ENCODE assay signal across 8 mouse cellular contexts in the genomic region with DNA sequence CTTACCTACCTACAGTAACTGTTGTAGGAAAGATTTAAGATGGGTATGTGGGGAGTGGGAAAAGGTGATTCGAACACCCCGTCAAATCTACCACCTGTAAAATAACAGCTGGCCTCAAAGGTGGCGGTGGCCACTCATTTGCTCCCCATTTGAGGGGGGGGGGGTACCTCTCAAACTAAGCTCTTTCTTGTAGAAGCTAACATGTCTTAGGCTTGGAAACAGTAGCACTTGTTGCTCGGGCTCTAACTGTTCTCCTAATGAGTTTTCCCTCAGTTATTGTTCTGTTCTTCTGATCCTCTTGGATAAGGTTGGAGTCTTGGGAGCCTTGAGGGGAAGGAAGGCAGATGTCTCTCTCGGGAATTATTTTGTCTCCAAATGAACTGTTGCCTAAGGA. TPM values are rescaled to one million over a fixed set of nuclear protein-coding genes. Genes with fewer than 3 reads are reported as not detected.
DNase-seq lines count a peak whose midpoint lies in the region; ATAC-seq and TF ChIP-seq lines count a peak whose summit lies in the region.

No protein-coding gene starts in this region.

- no peak for TF ChIP-seq CTCF in heart, postnatal 0 days (IDR thresholded peaks at IDR 0.05; ENCODE audit: low read depth)
- no peak for TF ChIP-seq CTCF in bone marrow, adult 2 months (IDR thresholded peaks at IDR 0.05; ENCODE audit: control insufficient read depth, insufficient read depth, low read length)

- peak overlapping the region; percentile 61 for H3K4me3 ChIP-seq in heart, postnatal 0 days (ENCODE audit: low read depth, low read length)
- H3K4me3 ChIP-seq in bone marrow, adult 2 months (replicated peaks; ENCODE audit: control insufficient read depth, low read depth, low read length) = peak overlapping the region; percentile 45
- H3K4me3 ChIP-seq in hindbrain, embryonic 15.5 days = peak overlapping the region; percentile 38
- peak overlapping the region; percentile 35 for H3K4me3 ChIP-seq in myocyte

- no peak for TF ChIP-seq POLR2A in bone marrow, adult 2 months (IDR thresholded peaks at IDR 0.05; ENCODE audit: borderline replicate concordance, control insufficient read depth, low read depth, low read length)
- TF ChIP-seq POLR2A in myocyte (IDR thresholded peaks at IDR 0.05; ENCODE audit: insufficient read length, low read depth) = no peak

- 4% methylated on average over 5 of the region's 5 CpGs for WGBS in heart, postnatal 0 days
- 0% methylated on average over 5 of the region's 5 CpGs for WGBS in bone marrow, adult 2 months
- 15% methylated on average over 5 of the region's 5 CpGs for WGBS in hindbrain, embryonic 15.5 days

- peak overlapping the region; percentile 90 for H3K27ac ChIP-seq in heart, postnatal 0 days (ENCODE audit: low read depth)
- peak overlapping the region; percentile 20; the same call in 1 of the 2 replicates for H3K27ac ChIP-seq in bone marrow, adult 2 months (ENCODE audit: control insufficient read depth, insufficient read depth, low read depth, low read length, poor library complexity)
- H3K27ac ChIP-seq in hindbrain, embryonic 15.5 days (replicated peaks) = 0 out of 2 replicates have a peak overlapping the region, but pooled peaks have one; percentile 4

- no peaks in the 10 kb centered on the region for H3K9me3 ChIP-seq in heart, postnatal 0 days (replicated peaks; ENCODE audit: control insufficient read depth, low read length)
- H3K9me3 ChIP-seq in hindbrain, embryonic 15.5 days = no peaks in the 10 kb centered on the region

- peaks cover 32% of the 10 kb centered on the region for H3K36me3 ChIP-seq in heart, postnatal 0 days (replicated peaks; ENCODE audit: control insufficient read depth, insufficient read depth, low read length)
- peaks cover 33% of the 10 kb centered on the region for H3K36me3 ChIP-seq in hindbrain, embryonic 15.5 days
- H3K36me3 ChIP-seq in myocyte (ENCODE audit: control insufficient read depth, insufficient read depth) = peaks cover 15% of the 10 kb centered on the region

- DNase-seq in heart, postnatal 0 days (ENCODE audit: low spot score) = no peak
- DNase-seq in heart, adult 9 months (ENCODE audit: low spot score in 2 of 2) = no peak
- DNase-seq in adrenal gland, postnatal 14 days = no peak
- DNase-seq in right cerebral cortex, postnatal 36 days (ENCODE audit: low spot score in 2 of 2) = no peak
- DNase-seq in urinary bladder, postnatal 10 days (ENCODE audit: low spot score) = no peak

- H3K9ac ChIP-seq in heart, postnatal 0 days (replicated peaks; ENCODE audit: low read depth, low read length) = peak overlapping the region; percentile 55
- peak overlapping the region; percentile 14; the same call in 1 of the 2 replicates for H3K9ac ChIP-seq in hindbrain, embryonic 15.5 days

- peak overlapping the region; percentile 84 for H3K4me2 ChIP-seq in heart, postnatal 0 days (ENCODE audit: low read depth, low read length)
- H3K4me2 ChIP-seq in hindbrain, embryonic 15.5 days = peak overlapping the region; percentile 49
- peak overlapping the region; percentile 85 for H3K4me2 ChIP-seq in myocyte (ENCODE audit: low read depth)

- peaks cover 7% of the 10 kb centered on the region; the same call in 1 of the 2 replicates for H3K4me1 ChIP-seq in heart, postnatal 0 days (ENCODE audit: control insufficient read depth, insufficient read depth)
- no peaks in the 10 kb centered on the region for H3K4me1 ChIP-seq in bone marrow, adult 2 months (ENCODE audit: control insufficient read depth, insufficient read depth, low read length)
- H3K4me1 ChIP-seq in hindbrain, embryonic 15.5 days (replicated peaks) = peaks cover 10% of the 10 kb centered on the region

- H3ac ChIP-seq in myocyte (ENCODE audit: control insufficient read depth, insufficient read length) = no peak overlapping the region

- no peak for TF ChIP-seq EP300 in heart, postnatal 0 days (IDR thresholded peaks at IDR 0.05; ENCODE audit: low read depth)

- ATAC-seq in heart, postnatal 0 days (ENCODE audit: insufficient read depth, low read depth) = no peak
- ATAC-seq in hindbrain, embryonic 15.5 days (ENCODE audit: low FRiP score, low read depth) = no peak

- H3K79me2 ChIP-seq in myocyte (ENCODE audit: control insufficient read depth, insufficient read depth) = peaks cover 3% of the 10 kb centered on the region

- H3K27me3 ChIP-seq in heart, postnatal 0 days (ENCODE audit: control insufficient read depth, insufficient read depth, low read length) = no peaks in the 10 kb centered on the region
- no peaks in the 10 kb centered on the region for H3K27me3 ChIP-seq in hindbrain, embryonic 15.5 days
- H3K27me3 ChIP-seq in myocyte (ENCODE audit: control insufficient read depth, insufficient read depth, insufficient read length) = no peaks in the 10 kb centered on the region

TF ChIP-seq in myocyte, 11 proteins besides CTCF, POLR2A, EP300 and RAD21:
- TF ChIP-seq TCF3 (IDR thresholded peaks at IDR 0.05; ENCODE audit: insufficient read length, low read depth) (no peak), MAX (IDR thresholded peaks at IDR 0.05; ENCODE audit: low read depth) (no peak), MYOG (IDR thresholded peaks at IDR 0.05; ENCODE audit: control insufficient read depth in 1 of 3, insufficient read depth in 1 of 3, insufficient read length in 2 of 3, low read depth in 2 of 3) (no peak), E2F4 (IDR thresholded peaks at IDR 0.05; ENCODE audit: insufficient read depth) (no peak), CEBPB (IDR thresholded peaks at IDR 0.05; ENCODE audit: insufficient read depth, poor library complexity, severe bottlenecking) (no peak), REST (IDR thresholded peaks at IDR 0.05; ENCODE audit: insufficient read depth, insufficient read length) (no peak), TCF12 (IDR thresholded peaks at IDR 0.05; ENCODE audit: insufficient read depth, poor library complexity, severe bottlenecking) (no peak), POLR2AphosphoS2 (IDR thresholded peaks at IDR 0.05; ENCODE audit: insufficient read length, low read depth) (no peak)

RNA-seq across cellular contexts. Expression of a gene that starts 23.4 kb away (rescaled TPM):
- 5.8 and 17.7 TPM in 2 replicates for total RNA-seq in heart, postnatal 0 days (2014; rRNA removed; ENCODE audit: low replicate concordance)
- 8.6 and 9.1 TPM in 2 replicates for polyA plus RNA-seq in heart, postnatal 0 days (2015; fragmentation: Nextera tagmentation; extraction: Ambion mirVana)
- polyA plus RNA-seq in bone marrow, adult 2 months (2011; ENCODE audit: insufficient read depth, insufficient read length, low replicate concordance, missing spikeins) = 57.3 and 75.4 TPM in 2 replicates
- polyA plus RNA-seq in hindbrain, embryonic 15.5 days (2015; fragmentation: Nextera tagmentation; extraction: Ambion mirVana) = 9.3 and 12.1 TPM in 2 replicates
- 2.6 TPM for polyA plus RNA-seq in myocyte (2012; fragmentation: generic; extraction: Trizol)
- 17.1 and 22.0 TPM in 2 replicates for total RNA-seq in adrenal gland, postnatal 14 days (2021)

RNA-seq across cellular contexts. Expression of a gene that starts 31.3 kb away (rescaled TPM):
- 0.46 TPM in 1 of 2 replicates, not detected in the other for total RNA-seq in heart, postnatal 0 days (2014; rRNA removed; ENCODE audit: low replicate concordance)
- polyA plus RNA-seq in heart, postnatal 0 days (2015; fragmentation: Nextera tagmentation; extraction: Ambion mirVana) = 0.10 and 0.20 TPM in 2 replicates
- 1.1 and 2.4 TPM in 2 replicates for polyA plus RNA-seq in bone marrow, adult 2 months (2011; ENCODE audit: insufficient read depth, insufficient read length, low replicate concordance, missing spikeins)
- 0.26 and 0.34 TPM in 2 replicates for polyA plus RNA-seq in hindbrain, embryonic 15.5 days (2015; fragmentation: Nextera tagmentation; extraction: Ambion mirVana)
- 0.05 TPM for polyA plus RNA-seq in myocyte (2012; fragmentation: generic; extraction: Trizol)
- 2.4 and 37.8 TPM in 2 replicates for total RNA-seq in adrenal gland, postnatal 14 days (2021)

Comparison
In these comparisons a context has a peak if more than half of its experiments do, and no peak if none do; other contexts are left out.
1. H3K27ac ChIP-seq: peak in every context shown above with its lines; median percentile 90 in heart, postnatal 0 days; 20 in bone marrow, adult 2 months; 4 in hindbrain, embryonic 15.5 days.